Mouse (Mus musculus): ENCODE measurements around the gene Ros1. TPM values are rescaled to one million over a fixed set of nuclear protein-coding genes. Genes with fewer than 3 reads are reported as not detected.

Gene Ros1
- polyA plus RNA-seq, 1 experiment, result not detected

DNA sequence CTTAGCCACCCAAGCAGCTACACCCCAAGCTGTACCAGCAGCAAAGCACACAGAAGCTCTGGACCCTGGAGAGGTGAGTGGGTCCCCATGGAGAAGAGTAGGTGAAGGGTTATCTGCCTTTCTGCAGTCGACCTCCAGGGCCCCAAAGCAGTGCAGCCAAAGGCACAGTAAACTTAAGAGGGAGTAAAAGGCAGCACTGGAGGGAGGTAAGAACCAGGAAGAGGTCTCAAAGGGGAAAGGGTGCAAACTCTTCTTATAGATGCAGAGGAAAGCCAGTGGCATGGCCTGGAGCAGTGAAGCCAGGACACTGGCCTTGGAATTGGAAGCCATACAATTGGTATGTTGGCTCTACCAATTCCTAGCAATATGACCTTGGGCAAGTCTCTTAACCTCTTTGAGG is 169.8 kb downstream of the Ros1 start:
- TF ChIP-seq FOSL1 (IDR thresholded peaks at IDR 0.05; ENCODE audit: insufficient read depth, low read length, poor library complexity, severe bottlenecking), result no peak
- no peak for TF ChIP-seq MYOG (IDR thresholded peaks at IDR 0.05; ENCODE audit: control insufficient read depth, extremely low read depth, insufficient read length)
- TF ChIP-seq USF1 (IDR thresholded peaks at IDR 0.05; ENCODE audit: low read depth), result no peak
- TF ChIP-seq CEBPB (IDR thresholded peaks at IDR 0.05; ENCODE audit: low read depth), result no peak
- no peak for TF ChIP-seq MAX (IDR thresholded peaks at IDR 0.05)
- TF ChIP-seq CTCF (IDR thresholded peaks at IDR 0.05; ENCODE audit: control insufficient read depth, insufficient read depth, insufficient read length), result no peak
- TF ChIP-seq MYOD1 (IDR thresholded peaks at IDR 0.05; ENCODE audit: control insufficient read depth, insufficient read length, low read depth), result no peak
- Histone ChIP-seq H3K4me3 (ENCODE audit: insufficient read depth, poor library complexity, severe bottlenecking) (no peak overlapping the region), H3K79me3 (ENCODE audit: low read depth) (no peaks in the 10 kb centered on the region)

DNA sequence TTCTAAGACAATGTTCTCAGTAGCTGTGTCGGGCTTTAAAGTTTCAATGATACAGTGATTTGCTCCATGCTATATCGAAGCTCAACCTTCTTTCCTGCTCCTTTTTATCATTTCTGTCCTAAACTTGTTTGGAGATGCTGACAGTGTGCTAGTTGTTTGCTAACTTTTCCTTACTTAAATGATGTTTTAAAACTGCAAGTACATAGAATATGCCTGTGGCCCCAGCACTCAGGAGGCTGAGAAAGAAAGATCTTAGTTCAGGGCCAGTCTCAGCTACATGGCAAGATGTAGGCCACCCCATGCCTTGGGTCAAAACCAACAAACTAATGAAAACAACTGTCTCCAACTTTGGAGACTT is 171.0 kb downstream of the Ros1 start:
- H3K79me2 ChIP-seq (ENCODE audit: control insufficient read depth, insufficient read depth), result no peaks in the 10 kb centered on the region
- no peak overlapping the region for H3ac ChIP-seq (ENCODE audit: control insufficient read depth, insufficient read length, low read depth)
- no peak for TF ChIP-seq FOSL1 (IDR thresholded peaks at IDR 0.05; ENCODE audit: insufficient read depth, low read length, poor library complexity, severe bottlenecking)
- TF ChIP-seq CTCF (IDR thresholded peaks at IDR 0.05; ENCODE audit: control insufficient read depth, insufficient read depth, insufficient read length), result no peak
- TF ChIP-seq MYOG (IDR thresholded peaks at IDR 0.05; ENCODE audit: control insufficient read depth, extremely low read depth, insufficient read length), result no peak
- TF ChIP-seq USF1 (IDR thresholded peaks at IDR 0.05; ENCODE audit: low read depth), result no peak
- no peak for TF ChIP-seq CEBPB (IDR thresholded peaks at IDR 0.05; ENCODE audit: low read depth)
- no peak for TF ChIP-seq MYOD1 (IDR thresholded peaks at IDR 0.05; ENCODE audit: control insufficient read depth, insufficient read length, low read depth)
- no peak for TF ChIP-seq MAX (IDR thresholded peaks at IDR 0.05)
- H3K27me3 ChIP-seq (ENCODE audit: control insufficient read depth, insufficient read depth, insufficient read length), result no peaks in the 10 kb centered on the region
- H3K36me3 ChIP-seq (ENCODE audit: control insufficient read depth, insufficient read depth), result no peaks in the 10 kb centered on the region
- H3K4me3 ChIP-seq (ENCODE audit: insufficient read depth, poor library complexity, severe bottlenecking), result no peak overlapping the region
- H3K79me3 ChIP-seq (ENCODE audit: low read depth), result no peaks in the 10 kb centered on the region

More for the DNA sequence above, 169.8 kb downstream of the Ros1 start:
- no peak overlapping the region for H3ac ChIP-seq (ENCODE audit: control insufficient read depth, insufficient read length, low read depth)
- no peaks in the 10 kb centered on the region for H3K36me3 ChIP-seq (ENCODE audit: control insufficient read depth, insufficient read depth)
- H3K27me3 ChIP-seq (ENCODE audit: control insufficient read depth, insufficient read depth, insufficient read length), result no peaks in the 10 kb centered on the region
- no peaks in the 10 kb centered on the region for H3K79me2 ChIP-seq (ENCODE audit: control insufficient read depth, insufficient read depth)

DNA sequence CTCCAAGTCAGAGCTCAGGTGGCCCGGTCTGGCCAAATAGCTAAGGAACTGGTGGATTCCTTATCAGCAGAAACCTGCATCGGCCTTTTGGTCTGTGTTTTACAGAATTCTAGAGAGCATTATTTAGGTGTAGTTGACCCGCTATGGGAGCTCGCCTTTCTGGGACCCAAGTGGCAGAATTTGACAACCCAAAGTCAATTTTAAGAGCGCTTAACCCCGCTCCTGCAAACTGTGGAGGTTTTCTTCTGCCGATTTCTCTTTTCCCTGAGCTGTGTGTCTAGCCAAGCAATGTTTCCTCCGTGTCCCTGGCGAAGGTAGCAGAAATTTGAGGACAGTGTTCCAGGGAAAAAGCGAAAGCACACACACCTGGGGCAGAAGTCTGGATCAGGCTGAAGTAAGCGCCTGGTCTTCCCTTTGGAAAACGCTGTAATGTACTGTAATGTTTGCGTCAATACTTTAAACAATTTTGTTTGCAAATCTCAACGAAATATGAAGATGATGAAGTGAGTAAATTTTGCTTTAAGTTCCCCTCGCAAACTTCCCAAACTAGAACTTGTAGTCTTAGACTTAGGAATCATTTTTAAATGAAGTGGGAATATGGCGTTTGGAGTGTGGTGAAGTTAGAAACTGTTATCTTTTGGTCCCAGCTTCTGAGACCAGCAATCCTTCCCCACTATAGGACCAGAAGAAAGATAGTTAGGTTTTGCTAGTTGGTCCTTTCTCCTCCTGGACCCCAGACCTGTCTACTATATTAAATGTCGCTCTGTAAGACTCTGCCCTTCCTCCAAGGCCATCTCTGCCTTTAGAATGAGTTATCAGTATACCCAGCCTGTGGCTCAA is 171.6 kb downstream of the Ros1 start:
- no peak overlapping the region for H3ac ChIP-seq (ENCODE audit: control insufficient read depth, insufficient read length, low read depth)
- no peaks in the 10 kb centered on the region for H3K79me3 ChIP-seq (ENCODE audit: low read depth)
- TF ChIP-seq FOSL1 (IDR thresholded peaks at IDR 0.05; ENCODE audit: insufficient read depth, low read length, poor library complexity, severe bottlenecking), result no peak
- no peak for TF ChIP-seq USF1 (IDR thresholded peaks at IDR 0.05; ENCODE audit: low read depth)
- TF ChIP-seq MAX (IDR thresholded peaks at IDR 0.05), result no peak
- no peak for TF ChIP-seq CEBPB (IDR thresholded peaks at IDR 0.05; ENCODE audit: low read depth)
- no peak for TF ChIP-seq MYOD1 (IDR thresholded peaks at IDR 0.05; ENCODE audit: control insufficient read depth, insufficient read length, low read depth)
- TF ChIP-seq CTCF (IDR thresholded peaks at IDR 0.05; ENCODE audit: control insufficient read depth, insufficient read depth, insufficient read length), result no peak
- no peak for TF ChIP-seq MYOG (IDR thresholded peaks at IDR 0.05; ENCODE audit: control insufficient read depth, extremely low read depth, insufficient read length)
- H3K79me2 ChIP-seq (ENCODE audit: control insufficient read depth, insufficient read depth), result no peaks in the 10 kb centered on the region
- H3K36me3 ChIP-seq (ENCODE audit: control insufficient read depth, insufficient read depth), result no peaks in the 10 kb centered on the region
- H3K4me3 ChIP-seq (ENCODE audit: insufficient read depth, poor library complexity, severe bottlenecking), result no peak overlapping the region
- no peaks in the 10 kb centered on the region for H3K27me3 ChIP-seq (ENCODE audit: control insufficient read depth, insufficient read depth, insufficient read length)

DNA sequence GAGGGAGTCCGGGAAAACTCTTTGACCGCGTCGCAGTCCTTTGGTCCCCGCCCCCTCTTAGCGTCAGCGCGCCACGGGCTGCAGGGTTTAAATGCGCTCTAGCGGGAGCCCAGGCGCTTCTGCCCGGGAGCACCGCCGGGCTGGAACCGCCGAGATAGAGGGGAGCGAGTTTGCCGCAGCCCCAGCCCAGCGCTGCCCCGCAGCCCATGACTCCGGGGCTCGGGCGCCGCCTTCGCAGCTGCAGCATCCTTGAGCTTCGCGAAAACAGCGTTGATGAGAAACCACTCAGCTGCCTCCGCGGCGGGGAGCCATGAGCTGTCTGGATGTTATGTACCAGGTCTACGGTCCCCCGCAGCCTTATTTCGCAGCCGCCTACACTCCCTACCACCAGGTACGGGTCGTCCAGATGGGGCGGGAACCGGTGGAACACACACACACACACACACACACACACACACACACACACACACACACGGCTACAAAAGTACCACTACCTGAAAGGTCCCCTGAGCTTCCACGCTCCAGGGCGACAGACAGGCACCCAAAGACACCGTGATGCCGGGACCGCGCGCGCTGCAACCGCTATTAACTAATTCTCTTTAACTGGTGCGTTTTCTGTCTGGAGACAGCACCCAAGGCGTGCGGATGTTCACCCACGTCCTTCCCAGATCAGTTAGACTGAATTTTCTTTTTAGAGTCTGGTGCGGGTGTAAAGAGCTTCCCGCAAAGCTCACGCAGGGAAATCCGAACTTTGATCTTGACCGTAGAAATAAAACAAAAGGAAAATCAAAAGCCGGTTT is 172.4 kb downstream of the Ros1 start, which contains the start of gene Vgll2:
TSS of gene Vgll2 (plus strand) at position 90 of the 800 bp plus-strand sequence.
- Histone ChIP-seq H3K4me3 (ENCODE audit: insufficient read depth, poor library complexity, severe bottlenecking) (no peak within 1 kb of the TSS), H3K79me3 (ENCODE audit: low read depth) (no peaks in the 10 kb centered on the region), H3K79me2 (ENCODE audit: control insufficient read depth, insufficient read depth) (no peaks in the 10 kb centered on the region), H3K27me3 (ENCODE audit: control insufficient read depth, insufficient read depth, insufficient read length) (no peaks in the 10 kb centered on the region), H3K36me3 (ENCODE audit: control insufficient read depth, insufficient read depth) (no peaks in the 10 kb centered on the region), H3ac (ENCODE audit: control insufficient read depth, insufficient read length, low read depth) (peak within 1 kb of the TSS; percentile 56)
- TF ChIP-seq CEBPB (IDR thresholded peaks at IDR 0.05; ENCODE audit: low read depth), result no peak
- no peak for TF ChIP-seq MYOG (IDR thresholded peaks at IDR 0.05; ENCODE audit: control insufficient read depth, extremely low read depth, insufficient read length)
- no peak for TF ChIP-seq MAX (IDR thresholded peaks at IDR 0.05)
- no peak for TF ChIP-seq MYOD1 (IDR thresholded peaks at IDR 0.05; ENCODE audit: control insufficient read depth, insufficient read length, low read depth)
- no peak for TF ChIP-seq USF1 (IDR thresholded peaks at IDR 0.05; ENCODE audit: low read depth)
- no peak for TF ChIP-seq FOSL1 (IDR thresholded peaks at IDR 0.05; ENCODE audit: insufficient read depth, low read length, poor library complexity, severe bottlenecking)
- TF ChIP-seq CTCF (IDR thresholded peaks at IDR 0.05; ENCODE audit: control insufficient read depth, insufficient read depth, insufficient read length), result no peak

DNA sequence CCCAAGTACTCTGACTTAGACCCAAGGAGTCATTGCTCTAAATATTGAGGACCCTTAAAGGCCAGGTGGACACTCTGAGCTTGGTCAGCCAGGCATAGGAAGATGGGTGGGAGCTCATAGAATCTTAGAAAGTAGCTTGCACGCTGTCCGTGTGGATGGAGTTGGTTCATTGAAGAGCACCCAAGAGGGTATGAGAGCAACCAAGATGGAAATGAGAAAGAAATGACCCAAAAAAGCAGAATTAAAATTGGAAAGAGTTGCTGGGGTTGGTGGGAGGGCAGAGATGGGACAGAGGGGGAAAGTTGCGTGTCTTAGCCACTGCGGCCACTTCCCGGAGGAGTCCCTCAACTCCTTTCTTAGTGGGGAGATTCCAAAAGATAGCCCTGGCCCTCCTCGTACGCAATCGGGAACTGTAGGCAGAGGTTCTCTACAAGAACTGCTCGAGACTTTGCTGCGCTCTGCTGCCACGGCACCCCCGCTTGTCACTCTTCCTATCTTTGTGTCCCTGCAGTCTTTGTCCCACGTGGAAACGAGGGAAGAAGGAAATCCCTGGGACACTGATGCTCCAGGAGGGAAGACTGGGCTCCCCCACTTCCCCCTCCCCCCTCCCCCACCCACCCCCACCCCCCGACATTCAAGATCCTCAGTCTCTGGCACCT is 173.2 kb downstream of the Ros1 start:
- Histone ChIP-seq H3K79me2 (ENCODE audit: control insufficient read depth, insufficient read depth) (no peaks in the 10 kb centered on the region), H3ac (ENCODE audit: control insufficient read depth, insufficient read length, low read depth) (no peak overlapping the region), H3K4me3 (ENCODE audit: insufficient read depth, poor library complexity, severe bottlenecking) (no peak overlapping the region), H3K36me3 (ENCODE audit: control insufficient read depth, insufficient read depth) (no peaks in the 10 kb centered on the region), H3K79me3 (ENCODE audit: low read depth) (no peaks in the 10 kb centered on the region), H3K27me3 (ENCODE audit: control insufficient read depth, insufficient read depth, insufficient read length) (no peaks in the 10 kb centered on the region)
- TF ChIP-seq MYOD1 (IDR thresholded peaks at IDR 0.05; ENCODE audit: control insufficient read depth, insufficient read length, low read depth) (no peak), MYOG (IDR thresholded peaks at IDR 0.05; ENCODE audit: control insufficient read depth, extremely low read depth, insufficient read length) (no peak), CEBPB (IDR thresholded peaks at IDR 0.05; ENCODE audit: low read depth) (no peak), FOSL1 (IDR thresholded peaks at IDR 0.05; ENCODE audit: insufficient read depth, low read length, poor library complexity, severe bottlenecking) (no peak), MAX (IDR thresholded peaks at IDR 0.05) (no peak), CTCF (IDR thresholded peaks at IDR 0.05; ENCODE audit: control insufficient read depth, insufficient read depth, insufficient read length) (no peak), USF1 (IDR thresholded peaks at IDR 0.05; ENCODE audit: low read depth) (no peak)
